Mouse (Mus musculus): ENCODE measurements around the gene Noxa1.

Gene Noxa1

GRCm38 (mm10) chr2:25095109-25095850 lies at the start of gene Noxa1:
Gene Noxa1, minus strand, starts transcription at chr2:25095149.
- DNase-seq: no peak

- no peak for DNase-seq
Measured at GRCm38 (mm10) chr2:25141921-25142320, 47.0 kb upstream of the Noxa1 start.

- DNase-seq: no peak
Measured at GRCm38 (mm10) chr2:25141185-25141584, 46.2 kb upstream of the Noxa1 start.

GRCm38 (mm10) chr2:25137832-25138231 lies 42.9 kb upstream of the Noxa1 start:
- DNase-seq: no peak

GRCm38 (mm10) chr2:25131601-25132000 lies 36.7 kb upstream of the Noxa1 start:
- no peak for DNase-seq

- no peak for DNase-seq
Measured at GRCm38 (mm10) chr2:25128072-25128471, 33.1 kb upstream of the Noxa1 start.

GRCm38 (mm10) chr2:25127206-25127605 lies 32.3 kb upstream of the Noxa1 start:
- peak; percentile 75 for DNase-seq

- DNase-seq: no peak
Measured at GRCm38 (mm10) chr2:25126011-25127010, 31.4 kb upstream of the Noxa1 start.

- DNase-seq: no peak
Measured at GRCm38 (mm10) chr2:25125146-25125545, 30.2 kb upstream of the Noxa1 start.

GRCm38 (mm10) chr2:25124411-25124810 lies 29.5 kb upstream of the Noxa1 start:
- DNase-seq: no peak

GRCm38 (mm10) chr2:25123527-25123926 lies 28.6 kb upstream of the Noxa1 start:
- no peak for DNase-seq

GRCm38 (mm10) chr2:25122666-25123065 lies 27.7 kb upstream of the Noxa1 start:
- DNase-seq: no peak

- no peak for DNase-seq
Measured at GRCm38 (mm10) chr2:25120963-25121362, 26.0 kb upstream of the Noxa1 start.

GRCm38 (mm10) chr2:25115442-25115841 lies 20.5 kb upstream of the Noxa1 start:
- no peak for DNase-seq

GRCm38 (mm10) chr2:25114308-25114707 lies 19.4 kb upstream of the Noxa1 start:
- DNase-seq: no peak

GRCm38 (mm10) chr2:25111184-25111791 lies 16.3 kb upstream of the Noxa1 start:
- DNase-seq: no peak

GRCm38 (mm10) chr2:25110505-25111183 lies 15.7 kb upstream of the Noxa1 start:
- DNase-seq: no peak

- no peak for DNase-seq
Measured at GRCm38 (mm10) chr2:25109487-25109886, 14.5 kb upstream of the Noxa1 start.

- no peak for DNase-seq
Measured at GRCm38 (mm10) chr2:25106045-25106444, 11.1 kb upstream of the Noxa1 start.

- no peak for DNase-seq
Measured at GRCm38 (mm10) chr2:25104122-25104521, 9.2 kb upstream of the Noxa1 start.

- no peak for DNase-seq
Measured at GRCm38 (mm10) chr2:25099703-25100102, 4.8 kb upstream of the Noxa1 start.

GRCm38 (mm10) chr2:25098956-25099355 lies 4.0 kb upstream of the Noxa1 start:
- DNase-seq: no peak
